Mouse (Mus musculus) kidney, adult 9 months (tissue): ENCODE measurements around the gene Gm21310.
"Not testable (repeated sequence)": the region's sequence is repeated elsewhere in the genome, so short reads cannot be mapped to it uniquely, and the experiment has no call there.

ENCODE experiments used
- DNase-seq: peaks from one replicate; pipeline ENCODE4 v3.0.0; 2022

Gene Gm21310

GRCm38 (mm10) chrY:10147083-10147482 is at the start of gene Gm21310:
Gm21310 (minus strand) TSS chrY:10147183.
- not testable (repeated sequence) for DNase-seq
